Comparison of ENCODE assay signal across 8 mouse cellular contexts in the genomic region with DNA sequence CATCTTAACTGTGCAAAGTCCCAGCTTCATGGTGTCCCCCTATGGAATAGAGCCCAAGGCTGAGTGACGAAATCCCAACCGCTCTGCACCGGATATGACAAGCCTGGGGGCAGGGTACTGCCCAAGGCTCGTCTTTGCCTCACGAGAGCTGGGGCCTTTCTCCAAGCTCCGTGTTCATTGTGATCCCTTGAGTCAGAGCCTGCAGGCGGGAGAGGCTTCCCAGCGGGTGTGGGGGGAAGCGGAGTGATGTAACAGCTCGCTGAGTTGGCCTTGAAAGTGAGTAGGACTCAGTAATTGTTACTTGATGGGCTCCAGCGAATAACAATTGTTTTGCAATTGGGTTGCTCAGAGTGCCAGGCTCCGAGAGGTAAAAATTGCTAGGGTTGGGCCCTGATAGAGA. TPM values are rescaled to one million over a fixed set of nuclear protein-coding genes. Genes with fewer than 3 reads are reported as not detected.
DNase-seq lines count a peak whose midpoint lies in the region; ATAC-seq and TF ChIP-seq lines count a peak whose summit lies in the region.

No protein-coding gene starts in this region.

- peak; percentile 74 for TF ChIP-seq EP300 in ES-Bruce4 (IDR thresholded peaks at IDR 0.05; ENCODE audit: insufficient read depth, low read depth, low read length)

- no peaks in the 10 kb centered on the region for H3K9me3 ChIP-seq in heart, embryonic 10.5 days
- no peaks in the 10 kb centered on the region for H3K9me3 ChIP-seq in ES-Bruce4 (replicated peaks; ENCODE audit: control insufficient read depth, insufficient read depth, low read length, poor library complexity, severe bottlenecking)
- H3K9me3 ChIP-seq in lung, embryonic 16.5 days (ENCODE audit: control insufficient read depth, low read length): no peaks in the 10 kb centered on the region

- TF ChIP-seq CTCF in ES-Bruce4 (IDR thresholded peaks at IDR 0.05; ENCODE audit: low read depth, low read length): no peak
- no peak for TF ChIP-seq CTCF in bone marrow macrophage, adult 2 months (IDR thresholded peaks at IDR 0.05; ENCODE audit: low read depth, low read length)

- no peak overlapping the region for H3K4me3 ChIP-seq in heart, embryonic 10.5 days
- H3K4me3 ChIP-seq in ES-Bruce4 (ENCODE audit: low read depth, low read length): no peak overlapping the region
- H3K4me3 ChIP-seq in bone marrow macrophage, adult 2 months (ENCODE audit: insufficient read depth, low read length): no peak overlapping the region
- no peak overlapping the region for H3K4me3 ChIP-seq in lung, embryonic 16.5 days (ENCODE audit: low read length)

- no peak for TF ChIP-seq POLR2A in ES-Bruce4 (IDR thresholded peaks at IDR 0.05; ENCODE audit: insufficient read depth, low read length)
- no peak for TF ChIP-seq POLR2A in bone marrow macrophage, adult 2 months (IDR thresholded peaks at IDR 0.05; ENCODE audit: borderline replicate concordance, low read depth, low read length)

- no peak overlapping the region for H3K4me2 ChIP-seq in lung, embryonic 16.5 days (ENCODE audit: low read depth, low read length)

- H3K36me3 ChIP-seq in heart, embryonic 10.5 days: no peaks in the 10 kb centered on the region
- no peaks in the 10 kb centered on the region for H3K36me3 ChIP-seq in ES-Bruce4 (ENCODE audit: control insufficient read depth, insufficient read depth, low read length, poor library complexity, severe bottlenecking)
- H3K36me3 ChIP-seq in lung, embryonic 16.5 days (ENCODE audit: control insufficient read depth, insufficient read depth, low read length): no peaks in the 10 kb centered on the region

- ATAC-seq in lung, embryonic 16.5 days (ENCODE audit: low read depth): peak; percentile 71

- DNase-seq in heart, adult 18-20 months: peak; percentile 11 to 39
- DNase-seq in heart, embryonic 10.5 days (ENCODE audit: low spot score): no peak
- DNase-seq in spleen, postnatal 14 days (ENCODE audit: low spot score in 2 of 2): no peak
- DNase-seq in T-cell, adult 2 months (ENCODE audit: low spot score): no peak
- DNase-seq in cerebellum, adult 9-11 months: no peak

- WGBS in heart, embryonic 10.5 days: 36% methylated on average over 12 of the region's 12 CpGs
- WGBS in lung, embryonic 16.5 days: 44% methylated on average over 12 of the region's 12 CpGs

- peaks cover 27% of the 10 kb centered on the region for H3K4me1 ChIP-seq in heart, embryonic 10.5 days
- peaks cover 2% of the 10 kb centered on the region for H3K4me1 ChIP-seq in ES-Bruce4 (ENCODE audit: control insufficient read depth, insufficient read depth, low read length)
- peaks cover 36% of the 10 kb centered on the region for H3K4me1 ChIP-seq in bone marrow macrophage, adult 2 months (ENCODE audit: control insufficient read depth, insufficient read depth, low read length)
- peaks cover 10% of the 10 kb centered on the region for H3K4me1 ChIP-seq in lung, embryonic 16.5 days (replicated peaks; ENCODE audit: control insufficient read depth, insufficient read depth, low read length)

- H3K27ac ChIP-seq in heart, embryonic 10.5 days: no peak overlapping the region
- H3K27ac ChIP-seq in ES-Bruce4 (ENCODE audit: insufficient read depth, low read length): no peak overlapping the region
- H3K27ac ChIP-seq in bone marrow macrophage, adult 2 months (ENCODE audit: insufficient read depth, low read depth, low read length): peak overlapping the region; percentile 31; the same call in 1 of the 2 replicates
- H3K27ac ChIP-seq in lung, embryonic 16.5 days (ENCODE audit: low read length): no peak overlapping the region

- no peak overlapping the region for H3K9ac ChIP-seq in ES-Bruce4 (ENCODE audit: low read depth, poor library complexity, severe bottlenecking)
- H3K9ac ChIP-seq in lung, embryonic 16.5 days (ENCODE audit: low read length): no peak overlapping the region

- H3K27me3 ChIP-seq in heart, embryonic 10.5 days (ENCODE audit: insufficient read depth, poor library complexity, severe bottlenecking): no peaks in the 10 kb centered on the region
- H3K27me3 ChIP-seq in ES-Bruce4 (ENCODE audit: control insufficient read depth, insufficient read depth, low read length, poor library complexity, severe bottlenecking): no peaks in the 10 kb centered on the region
- no peaks in the 10 kb centered on the region for H3K27me3 ChIP-seq in lung, embryonic 16.5 days (ENCODE audit: control insufficient read depth, insufficient read depth, low read depth, low read length)

RNA-seq across cellular contexts. Expression of a gene that starts 34.4 kb away (rescaled TPM):
- 10 to 100 TPM; 61.5 to 71.5 TPM for total RNA-seq in heart, adult 18-20 months (2021)
- 173 and 235 TPM in 2 replicates for polyA plus RNA-seq in heart, embryonic 10.5 days (2016; fragmentation: Nextera tagmentation; extraction: Ambion mirVana)
- polyA plus RNA-seq in ES-Bruce4 (2011; ENCODE audit: insufficient read depth, insufficient read length, low read depth, missing spikeins): 628 and 653 TPM in 2 replicates
- polyA plus RNA-seq in bone marrow macrophage, adult 2 months (2012; ENCODE audit: insufficient read depth, insufficient read length, missing spikeins): 12.8 and 15.6 TPM in 2 replicates
- 138 and 142 TPM in 2 replicates for polyA plus RNA-seq in lung, embryonic 16.5 days (2015; fragmentation: Nextera tagmentation; extraction: Ambion mirVana)

Comparison
In these comparisons a context has a peak if more than half of its experiments do, and no peak if none do; other contexts are left out.
1. DNase-seq: peak in heart, adult 18-20 months (2 of 2); none in heart, embryonic 10.5 days (single experiment), spleen, postnatal 14 days (0 of 2), T-cell, adult 2 months (single experiment) and cerebellum, adult 9-11 months (single experiment).